Mouse (Mus musculus) neutrophil, adult 59 days (primary cell): Measurements from ENCODE around the gene D3Ertd254e. TPM values are rescaled to one million over a fixed set of nuclear protein-coding genes. Genes with fewer than 3 reads are reported as not detected.

Experiments
- total RNA-seq, 2 experiments: library from RNA; stranded (reverse); gene quantifications; 1 replicate in 1 of 2; 2 replicates in 1 of 2; pipeline ENCODE4 v1.2.4; 2023

Gene D3Ertd254e
- total RNA-seq, result 1 to 10 TPM in 1 of 2 experiments, under 1 TPM in 1; 0.98 to 3.5 TPM

DNA sequence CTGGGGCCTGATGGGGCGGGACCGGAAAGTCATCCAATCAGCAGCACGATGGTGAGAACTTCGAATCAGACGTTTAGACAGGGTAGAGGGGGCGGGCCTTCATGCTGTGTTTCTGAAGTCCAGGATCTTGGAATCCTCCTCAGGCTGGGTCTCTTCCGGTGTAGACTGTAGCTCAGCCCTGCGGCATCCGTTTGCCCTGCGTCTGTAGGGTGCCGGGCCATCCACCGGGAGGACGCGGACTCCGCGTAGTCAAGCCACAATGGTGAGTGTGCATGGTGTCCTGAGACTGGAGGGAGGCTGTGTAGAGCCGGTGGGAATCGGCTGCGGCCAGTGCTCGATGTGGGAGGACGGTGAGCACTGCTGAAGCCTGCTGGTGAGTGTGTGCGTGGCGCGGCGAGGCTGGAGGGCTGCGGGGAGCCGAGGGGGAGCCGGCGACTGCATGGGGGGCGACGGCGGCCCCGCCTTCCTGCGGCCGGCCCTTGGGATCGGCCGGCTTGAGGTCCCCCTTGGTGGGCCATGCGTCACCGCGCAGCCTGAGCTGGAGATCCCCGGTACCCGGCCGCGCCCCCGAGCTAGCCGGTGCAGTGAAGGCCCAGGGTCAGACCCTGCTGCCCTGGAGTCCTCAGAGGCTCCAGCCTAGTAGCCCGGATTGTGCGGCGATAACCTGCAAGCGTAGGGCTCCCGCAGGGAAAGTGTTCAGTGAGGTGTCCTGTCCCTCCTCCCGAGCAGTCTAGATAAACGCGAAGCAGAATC lies at the start of gene D3Ertd254e:
Gene D3Ertd254e, plus strand, starts transcription at position 84 of the 753 bp plus-strand sequence.

Other genes with a start within 250 kb of the D3Ertd254e start
- gene Dcun1d1, start 213.6 kb upstream of the D3Ertd254e start, total RNA-seq, result 10 to 100 TPM; 51.4 to 66.9 TPM
- 10 to 100 TPM in 1 of 2 experiments, 1 to 10 TPM in 1; 6.2 to 12.0 TPM for gene Mccc1, start 150.3 kb upstream of the D3Ertd254e start, total RNA-seq
- gene Ccdc144b, start 97.5 kb upstream of the D3Ertd254e start, total RNA-seq, result not detected
- 10 to 100 TPM; 16.2 to 18.8 TPM for gene Acad9, start 85.0 kb upstream of the D3Ertd254e start, total RNA-seq
- gene Qrfpr, start 71.3 kb downstream of the D3Ertd254e start, total RNA-seq, result not detected